Mouse (Mus musculus) forebrain, embryonic 15.5 days (tissue): Measurements from ENCODE around the gene Lrp11. TPM values are rescaled to one million over a fixed set of nuclear protein-coding genes. Genes with fewer than 3 reads are reported as not detected.

Experiments
- ATAC-seq: fragments of 200-750 bp; cut with Nextera tagmentation; replicated peaks from 2 replicates; pipeline ENCODE4 v1.8.0; 2017; ENCODE audit warnings: mild to moderate bottlenecking, moderate TSS enrichment, moderate library complexity
- H3K27ac ChIP-seq: fragments of 300-500 bp; sonication (generic); replicated peaks from 2 replicates; pipeline ENCODE4 v1.5.1; 2015; ENCODE audit warnings: mild to moderate bottlenecking, inconsistent platforms
- H3K27me3 ChIP-seq: fragments of 300-500 bp; sonication (generic); 2 replicates; pipeline ENCODE4 v1.6.1; 2015; ENCODE audit warnings: inconsistent platforms
- H3K36me3 ChIP-seq: fragments of 300-500 bp; sonication (generic); 2 replicates; pipeline ENCODE4 v1.6.1; 2015; ENCODE audit warnings: mild to moderate bottlenecking, inconsistent platforms
- H3K4me1 ChIP-seq: fragments of 300-500 bp; sonication (generic); 2 replicates; pipeline ENCODE4 v1.6.1; 2015; ENCODE audit warnings: inconsistent platforms
- H3K4me2 ChIP-seq: fragments of 300-500 bp; sonication (generic); replicated peaks from 2 replicates; pipeline ENCODE4 v1.6.1; 2015; ENCODE audit warnings: mild to moderate bottlenecking, inconsistent platforms
- H3K4me3 ChIP-seq: fragments of 300-500 bp; sonication (generic); 2 replicates; pipeline ENCODE4 v1.5.1; 2015; ENCODE audit warnings: mild to moderate bottlenecking, inconsistent platforms
- H3K9ac ChIP-seq: fragments of 300-500 bp; sonication (generic); replicated peaks from 2 replicates; pipeline ENCODE4 v1.6.1; 2015; ENCODE audit warnings: mild to moderate bottlenecking, inconsistent platforms
- H3K9me3 ChIP-seq: fragments of 300-500 bp; sonication (generic); 2 replicates; pipeline ENCODE4 v1.6.1; 2016; ENCODE audit warnings: inconsistent platforms
- WGBS: fragments of 180-500 bp; shearing (Covaris S2); methylation state at CpG from one replicate; pipeline ENCODE4 v1.1.7; 2015; ENCODE audit warnings: mixed read lengths; 5-methylcytosine and 5-hydroxymethylcytosine counted together
- polyA plus RNA-seq: library from polyadenylated mRNA; unstranded; fragments of >200 nt; fragmentation: Nextera tagmentation; extraction: Ambion mirVana; gene quantifications from 2 replicates; pipeline ENCODE4 v1.2.1, GENCODE M21; 2015

Gene Lrp11
- 41.6 and 43.6 TPM in 2 replicates for polyA plus RNA-seq

DNA sequence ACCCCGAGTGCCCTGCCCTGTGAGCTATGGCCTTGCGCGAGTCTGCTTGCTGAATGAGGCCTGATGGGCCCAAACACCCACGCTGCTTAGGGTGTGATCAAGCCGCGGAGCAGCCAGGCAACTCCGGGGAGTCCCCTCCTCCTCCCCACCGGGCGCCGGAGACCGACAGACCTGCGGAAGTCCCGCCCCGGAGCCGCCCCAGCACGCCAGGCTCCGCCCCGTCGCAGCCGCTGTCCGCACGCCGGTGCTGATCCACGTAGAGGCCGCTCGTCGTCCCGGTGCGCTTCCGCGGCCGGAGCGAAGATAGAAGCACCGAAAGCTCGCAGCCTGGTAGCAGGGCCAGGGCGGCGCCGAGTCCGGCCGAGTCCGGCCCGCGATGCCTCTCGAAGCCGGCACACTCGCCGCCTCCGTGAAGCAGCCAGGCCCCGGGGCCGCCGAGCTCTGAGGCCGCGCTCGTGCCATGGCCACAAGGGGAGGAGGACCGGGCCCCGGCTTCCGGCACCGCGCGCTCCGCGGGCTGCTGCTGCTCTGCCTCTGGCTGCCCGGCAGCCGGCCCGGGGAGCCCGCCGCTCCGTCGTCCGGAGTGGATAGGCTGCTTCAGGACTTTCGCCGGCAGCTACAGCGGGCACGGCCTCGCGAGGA lies at the start of gene Lrp11:
Gene Lrp11, plus strand, starts transcription at position 209 of the 642 bp plus-strand sequence.
- peak within 1 kb of the TSS; percentile 83 for H3K9ac ChIP-seq
- H3K27ac ChIP-seq = peak within 1 kb of the TSS; percentile 81
- no peaks in the 10 kb centered on the region for H3K36me3 ChIP-seq
- peaks cover 30% of the 10 kb centered on the region for H3K4me1 ChIP-seq
- H3K27me3 ChIP-seq = peaks cover 3% of the 10 kb centered on the region; the same call in 1 of the 2 replicates
- peak within 1 kb of the TSS; percentile 73 for H3K4me3 ChIP-seq
- WGBS = under 1% methylated on average over 74 of the region's 76 CpGs
- peak within 1 kb of the TSS; percentile 98 for H3K4me2 ChIP-seq
- ATAC-seq = peak; percentile 97
- H3K9me3 ChIP-seq = no peaks in the 10 kb centered on the region

DNA sequence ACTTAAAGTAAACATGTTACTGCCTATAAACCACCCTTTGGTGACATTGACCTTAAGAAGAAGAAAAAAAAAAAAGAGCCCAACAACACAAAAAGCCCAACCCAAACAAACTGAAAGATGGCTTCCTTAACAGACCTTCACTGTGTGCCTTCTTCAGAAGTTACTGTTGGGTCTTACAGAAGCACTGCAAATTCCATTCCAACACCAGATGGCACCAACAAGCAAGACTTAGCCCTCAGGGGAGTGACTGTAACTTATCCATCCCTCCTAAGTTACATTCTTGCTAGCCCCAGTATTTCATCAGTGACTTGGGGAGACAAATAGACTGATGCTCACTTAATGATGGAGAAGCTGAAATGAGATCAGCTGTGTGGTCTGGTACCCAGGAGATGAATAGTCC lies 11.6 kb upstream of the Lrp11 start:
- H3K9me3 ChIP-seq = no peaks in the 10 kb centered on the region
- no peak overlapping the region for H3K4me2 ChIP-seq
- no peaks in the 10 kb centered on the region for H3K36me3 ChIP-seq
- ATAC-seq = no peak
- no peaks in the 10 kb centered on the region for H3K27me3 ChIP-seq
- peaks cover 7% of the 10 kb centered on the region; the same call in 1 of the 2 replicates for H3K4me1 ChIP-seq
- H3K27ac ChIP-seq = no peak overlapping the region
- H3K9ac ChIP-seq = no peak overlapping the region
- no peak overlapping the region for H3K4me3 ChIP-seq

GRCm38 (mm10) chr10:7581401-7581800 lies 8.2 kb upstream of the Lrp11 start:
- H3K4me2 ChIP-seq = no peak overlapping the region
- WGBS = 94% methylated on average over 2 of the region's 2 CpGs
- H3K9me3 ChIP-seq = no peaks in the 10 kb centered on the region
- no peak overlapping the region for H3K9ac ChIP-seq
- H3K4me1 ChIP-seq = peaks cover 7% of the 10 kb centered on the region; the same call in 1 of the 2 replicates
- H3K27me3 ChIP-seq = no peaks in the 10 kb centered on the region
- ATAC-seq = no peak
- no peak overlapping the region for H3K4me3 ChIP-seq
- H3K27ac ChIP-seq = no peak overlapping the region
- no peaks in the 10 kb centered on the region for H3K36me3 ChIP-seq

GRCm38 (mm10) chr10:7582157-7582890 lies 7.3 kb upstream of the Lrp11 start:
- Histone ChIP-seq H3K9me3 (no peaks in the 10 kb centered on the region), H3K27ac (no peak overlapping the region), H3K4me3 (no peak overlapping the region), H3K4me1 (peaks cover 7% of the 10 kb centered on the region; the same call in 1 of the 2 replicates), H3K27me3 (no peaks in the 10 kb centered on the region), H3K9ac (no peak overlapping the region), H3K36me3 (no peaks in the 10 kb centered on the region), H3K4me2 (no peak overlapping the region)
- 37% methylated on average over 11 of the region's 11 CpGs for WGBS
- ATAC-seq = peak; percentile 77

DNA sequence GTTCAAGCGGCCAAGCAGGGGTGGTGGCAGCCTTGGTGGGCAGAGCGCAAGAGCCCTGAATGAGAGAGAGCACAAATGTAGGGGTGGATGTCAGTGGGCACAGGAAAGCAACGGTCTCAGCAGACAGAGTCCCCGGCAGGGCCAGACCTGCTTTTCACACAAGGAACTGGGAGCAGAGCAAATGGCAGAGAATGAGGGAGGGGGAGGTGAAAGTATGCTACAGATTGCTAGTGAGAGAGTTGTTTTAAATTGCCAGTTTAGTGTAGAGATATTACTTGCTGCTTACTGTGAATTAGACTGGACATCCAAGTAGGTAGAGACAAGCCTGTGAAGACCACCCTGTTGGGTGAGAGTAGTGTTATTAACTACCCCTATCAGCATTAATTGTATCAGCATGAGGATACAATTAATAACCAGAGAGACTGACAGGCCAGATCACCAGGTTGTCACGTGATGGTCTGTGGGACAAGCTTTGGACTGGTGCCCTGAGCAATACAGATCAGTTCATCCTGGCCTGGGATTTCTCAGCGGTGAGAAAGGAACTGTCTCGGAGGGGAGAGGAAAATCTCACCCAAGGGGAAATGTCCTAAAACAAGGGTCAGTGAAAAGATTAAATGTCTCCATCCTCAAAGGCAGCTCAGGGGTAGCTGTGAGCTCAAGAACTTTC lies 6.6 kb upstream of the Lrp11 start:
- no peak for ATAC-seq
- H3K4me2 ChIP-seq = no peak overlapping the region
- 51% methylated on average over 7 of the region's 7 CpGs for WGBS
- H3K9ac ChIP-seq = no peak overlapping the region
- H3K4me3 ChIP-seq = no peak overlapping the region
- no peak overlapping the region for H3K27ac ChIP-seq
- peaks cover 7% of the 10 kb centered on the region; the same call in 1 of the 2 replicates for H3K4me1 ChIP-seq
- H3K27me3 ChIP-seq = no peaks in the 10 kb centered on the region; the same call in 1 of the 2 replicates
- H3K36me3 ChIP-seq = no peaks in the 10 kb centered on the region
- no peaks in the 10 kb centered on the region for H3K9me3 ChIP-seq

DNA sequence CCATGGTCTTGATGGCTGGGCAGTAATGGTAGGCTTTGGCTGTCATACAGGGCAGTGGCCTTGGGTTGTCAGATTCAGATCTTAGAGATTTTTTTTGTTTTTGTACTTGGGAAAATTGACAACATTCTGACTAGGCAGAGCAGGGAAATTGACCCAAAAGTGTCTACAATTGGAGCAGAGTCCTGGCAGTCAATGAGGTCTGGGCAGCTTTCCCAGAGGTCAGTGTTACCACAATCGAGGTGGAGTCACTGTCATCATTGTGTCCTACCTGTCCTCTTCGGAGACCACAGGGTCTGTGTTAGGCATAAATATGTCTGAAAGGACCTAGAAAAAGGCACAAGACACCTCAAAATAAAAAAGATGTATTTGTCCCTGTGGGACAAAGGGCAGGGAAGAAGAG lies 2.8 kb upstream of the Lrp11 start:
- H3K9me3 ChIP-seq = no peaks in the 10 kb centered on the region
- H3K4me1 ChIP-seq = peaks cover 27% of the 10 kb centered on the region
- ATAC-seq = no peak
- peaks cover 3% of the 10 kb centered on the region; the same call in 1 of the 2 replicates for H3K27me3 ChIP-seq
- WGBS = 63% methylated on average over 2 of the region's 2 CpGs
- H3K36me3 ChIP-seq = no peaks in the 10 kb centered on the region
- no peak overlapping the region for H3K27ac ChIP-seq
- no peak overlapping the region for H3K4me3 ChIP-seq
- no peak overlapping the region for H3K4me2 ChIP-seq
- no peak overlapping the region for H3K9ac ChIP-seq

GRCm38 (mm10) chr10:7590234-7590689 lies 662 bp downstream of the Lrp11 start:
- under 1% methylated on average over 54 of the region's 54 CpGs for WGBS
- ATAC-seq = peak; percentile 76
- peak overlapping the region; percentile 73 for H3K4me3 ChIP-seq
- no peaks in the 10 kb centered on the region for H3K9me3 ChIP-seq
- peak overlapping the region; percentile 83 for H3K9ac ChIP-seq
- H3K4me2 ChIP-seq = peak overlapping the region; percentile 98
- H3K4me1 ChIP-seq = peaks cover 30% of the 10 kb centered on the region
- peak overlapping the region; percentile 81 for H3K27ac ChIP-seq
- H3K27me3 ChIP-seq = peaks cover 3% of the 10 kb centered on the region; the same call in 1 of the 2 replicates
- no peaks in the 10 kb centered on the region for H3K36me3 ChIP-seq

DNA sequence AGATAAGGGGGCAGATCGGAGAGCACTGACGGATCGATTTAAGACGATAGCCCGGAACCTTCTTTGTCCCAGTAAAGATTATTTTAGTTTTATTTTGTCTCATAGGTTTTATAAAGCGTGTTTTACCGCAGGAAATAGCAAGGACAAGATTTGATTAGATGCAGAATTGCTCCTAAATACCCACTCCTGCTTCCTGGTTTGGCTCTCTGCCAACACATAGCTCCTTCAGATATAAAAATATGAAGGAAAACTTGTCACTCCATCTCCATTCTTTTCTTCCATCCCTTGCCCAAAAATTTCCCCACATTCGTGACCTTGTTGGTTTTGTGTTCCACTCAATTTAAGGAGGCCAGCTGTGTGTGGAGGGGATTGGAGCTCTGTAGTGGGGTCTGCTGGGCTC lies 1.2 kb downstream of the Lrp11 start:
- H3K4me2 ChIP-seq = peak overlapping the region; percentile 98
- no peak for ATAC-seq
- 4% methylated on average over 8 of the region's 8 CpGs for WGBS

DNA sequence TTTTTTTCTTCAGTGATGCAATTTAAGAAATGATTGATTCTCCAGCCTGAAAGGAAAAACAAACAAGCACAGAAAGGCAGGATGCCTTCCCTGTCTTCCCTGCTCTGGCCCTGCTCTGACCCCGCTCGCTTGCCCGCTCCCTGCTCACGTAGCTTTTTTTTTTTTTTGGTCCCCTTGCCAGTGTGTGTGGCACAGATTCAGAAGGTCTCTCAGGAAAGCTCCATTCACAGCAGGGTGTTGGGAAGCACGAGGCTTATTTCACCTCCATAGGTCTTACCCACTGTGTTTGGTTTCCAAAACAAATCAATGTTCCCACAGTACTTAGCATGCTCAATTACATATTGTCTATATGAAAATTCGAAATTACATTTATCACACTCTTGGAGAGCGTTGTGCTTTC lies 5.2 kb downstream of the Lrp11 start:
- H3K9me3 ChIP-seq = no peaks in the 10 kb centered on the region
- H3K27ac ChIP-seq = no peak overlapping the region
- no peak for ATAC-seq
- peaks cover 25% of the 10 kb centered on the region for H3K4me1 ChIP-seq
- 0 out of 2 replicates have a peak, but pooled peaks cover 4% of the 10 kb centered on the region for H3K36me3 ChIP-seq
- no peak overlapping the region for H3K9ac ChIP-seq
- H3K27me3 ChIP-seq = 0 out of 2 replicates have a peak, but pooled peaks cover 3% of the 10 kb centered on the region
- WGBS = 59% methylated on average over 7 of the region's 7 CpGs
- H3K4me3 ChIP-seq = no peak overlapping the region
- H3K4me2 ChIP-seq = no peak overlapping the region

More for the DNA sequence above, 1.2 kb downstream of the Lrp11 start:
- H3K9me3 ChIP-seq = no peaks in the 10 kb centered on the region
- peaks cover 3% of the 10 kb centered on the region; the same call in 1 of the 2 replicates for H3K27me3 ChIP-seq
- H3K27ac ChIP-seq = no peak overlapping the region
- peak overlapping the region; percentile 83 for H3K9ac ChIP-seq
- H3K4me1 ChIP-seq = peaks cover 30% of the 10 kb centered on the region
- peak overlapping the region; percentile 73 for H3K4me3 ChIP-seq
- no peaks in the 10 kb centered on the region for H3K36me3 ChIP-seq

DNA sequence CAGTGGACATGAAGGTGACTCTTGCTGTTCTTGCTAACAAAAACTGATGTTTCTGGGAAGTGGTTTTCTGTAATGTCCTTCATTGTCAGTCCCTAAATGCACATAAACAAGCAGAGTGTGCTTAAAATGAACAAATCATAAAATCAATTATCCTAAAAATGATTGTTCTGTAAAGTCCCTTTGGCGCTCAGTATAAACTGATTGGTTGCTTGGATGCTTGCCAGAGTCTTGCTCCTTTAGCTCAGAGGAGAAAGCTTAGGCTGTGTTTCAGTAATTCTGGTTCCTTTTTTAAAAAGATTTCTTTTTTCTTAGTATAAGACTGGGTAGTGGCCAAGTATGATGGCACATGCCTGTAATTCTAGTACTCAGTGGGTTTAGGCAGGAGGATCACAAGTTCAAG lies 6.7 kb downstream of the Lrp11 start:
- no peak for ATAC-seq
- 0 out of 2 replicates have a peak, but pooled peaks cover 4% of the 10 kb centered on the region for H3K36me3 ChIP-seq
- WGBS = 45% methylated on average over 1 of the region's 1 CpGs
- H3K4me1 ChIP-seq = peaks cover 16% of the 10 kb centered on the region
- no peaks in the 10 kb centered on the region for H3K9me3 ChIP-seq
- H3K4me3 ChIP-seq = no peak overlapping the region
- H3K27ac ChIP-seq = no peak overlapping the region
- H3K9ac ChIP-seq = no peak overlapping the region
- 0 out of 2 replicates have a peak, but pooled peaks cover 3% of the 10 kb centered on the region for H3K27me3 ChIP-seq
- H3K4me2 ChIP-seq = no peak overlapping the region

- no peak overlapping the region for H3K27ac ChIP-seq
- no peak overlapping the region for H3K4me3 ChIP-seq
- no peaks in the 10 kb centered on the region for H3K4me1 ChIP-seq
- no peaks in the 10 kb centered on the region for H3K9me3 ChIP-seq
- WGBS = 95% methylated on average over 7 of the region's 7 CpGs
- H3K36me3 ChIP-seq = 0 out of 2 replicates have a peak, but pooled peaks cover 4% of the 10 kb centered on the region
- H3K9ac ChIP-seq = no peak overlapping the region
- ATAC-seq = no peak
- H3K27me3 ChIP-seq = no peaks in the 10 kb centered on the region
- H3K4me2 ChIP-seq = no peak overlapping the region
Measured at GRCm38 (mm10) chr10:7598177-7598576, 8.6 kb downstream of the Lrp11 start.

DNA sequence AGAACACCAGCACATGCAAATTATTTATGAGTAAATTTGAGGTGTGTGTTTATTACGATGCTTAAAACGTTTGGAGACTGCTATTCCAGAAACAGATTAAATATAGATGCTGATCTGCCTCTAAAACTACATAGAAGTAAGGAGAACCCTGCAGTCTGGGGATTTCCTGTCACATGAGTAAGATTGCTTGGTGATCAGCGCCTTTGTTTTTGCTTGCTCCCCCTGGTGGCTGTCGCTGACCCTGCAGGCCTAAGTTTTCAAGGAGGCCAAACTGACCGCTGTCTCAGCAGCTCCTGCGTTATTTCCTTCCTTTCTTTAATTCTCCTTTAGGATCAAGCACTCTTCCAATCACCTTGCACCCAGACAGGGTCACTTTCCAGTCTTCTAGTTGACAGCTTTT lies 11.0 kb downstream of the Lrp11 start:
- ATAC-seq = peak; percentile 65
- H3K9me3 ChIP-seq = no peaks in the 10 kb centered on the region

More for the DNA sequence above, 11.0 kb downstream of the Lrp11 start:
- Histone ChIP-seq H3K27me3 (no peaks in the 10 kb centered on the region), H3K4me1 (no peaks in the 10 kb centered on the region), H3K4me3 (no peak overlapping the region), H3K4me2 (no peak overlapping the region), H3K27ac (no peak overlapping the region), H3K9ac (no peak overlapping the region), H3K36me3 (0 out of 2 replicates have a peak, but pooled peaks cover 4% of the 10 kb centered on the region)
- 13% methylated on average over 6 of the region's 6 CpGs for WGBS
